ENCODE assay signal across 9 mouse cellular contexts in genomic region chr4:95277989-95278713, GRCm38 (mm10).
DNase-seq lines count a peak whose midpoint lies in the region; ATAC-seq and TF ChIP-seq lines count a peak whose summit lies in the region.
"Had no signal": no experiment of that assay in that cellular context is flagged by ENCODE, and none has a peak within 500 bp of the region (broad histone marks: within the 10 kb centered on the region; RNA-seq: fewer than 3 reads in every experiment).

No protein-coding gene starts in this region.

- no peak; the same call in 1 of the 2 replicates for ATAC-seq in hindbrain, embryonic 16.5 days
- ATAC-seq in inflammation-experienced regulatory T-cells, adult 6 months = peak; percentile 95

- no peaks in the 10 kb centered on the region for H3K27me3 ChIP-seq in hindbrain, embryonic 10.5 days (ENCODE audit: insufficient read depth, poor library complexity, severe bottlenecking)
- H3K27me3 ChIP-seq in hindbrain, embryonic 16.5 days (replicated peaks; ENCODE audit: control insufficient read depth, insufficient read depth, low read length) = no peaks in the 10 kb centered on the region
- H3K27me3 ChIP-seq in E14TG2a.4 (ENCODE audit: insufficient read depth, low read length) = peaks cover 10% of the 10 kb centered on the region; the same call in 1 of the 2 replicates

- no peaks in the 10 kb centered on the region for H3K36me3 ChIP-seq in hindbrain, embryonic 10.5 days
- no peaks in the 10 kb centered on the region for H3K36me3 ChIP-seq in hindbrain, embryonic 16.5 days (ENCODE audit: control insufficient read depth, insufficient read depth, low read length)
- no peaks in the 10 kb centered on the region for H3K36me3 ChIP-seq in E14TG2a.4 (ENCODE audit: insufficient read depth, low read length)

- H3K4me2 ChIP-seq in hindbrain, embryonic 16.5 days (ENCODE audit: low read length) = no peak overlapping the region

- TF ChIP-seq CTCF in E14TG2a.4 (conservative IDR thresholded peaks at IDR 0.05; ENCODE audit: low read length) = no peak

- H3K27ac ChIP-seq in hindbrain, embryonic 10.5 days = peak overlapping the region; percentile 29; the same call in 1 of the 2 replicates
- H3K27ac ChIP-seq in hindbrain, embryonic 16.5 days (ENCODE audit: low read depth, low read length) = no peak overlapping the region

- no peak for DNase-seq in hindbrain, embryonic 10.5 days (ENCODE audit: low spot score)
- DNase-seq in naive thymus-derived CD4-positive, alpha-beta T cell, adult 2 months (ENCODE audit: low read depth) = peak; percentile 22
- no peak for DNase-seq in layer of hippocampus, postnatal 10 days (ENCODE audit: low spot score in 2 of 2)
- DNase-seq in cerebellum, postnatal 4 days (ENCODE audit: low spot score in 2 of 2) = no peak
- DNase-seq in heart, postnatal 4 days = no peak
- DNase-seq: layer of hippocampus, postnatal 36 days had no signal

- H3K4me1 ChIP-seq in hindbrain, embryonic 10.5 days (replicated peaks) = 0 out of 2 replicates have a peak, but pooled peaks cover 11% of the 10 kb centered on the region
- no peaks in the 10 kb centered on the region for H3K4me1 ChIP-seq in hindbrain, embryonic 16.5 days (ENCODE audit: control insufficient read depth, insufficient read depth, low read depth, low read length)
- peaks cover 14% of the 10 kb centered on the region for H3K4me1 ChIP-seq in E14TG2a.4 (replicated peaks; ENCODE audit: low read depth, low read length)

- H3K9ac ChIP-seq in hindbrain, embryonic 16.5 days (ENCODE audit: low read depth, low read length) = no peak overlapping the region

- H3K9me3 ChIP-seq in hindbrain, embryonic 10.5 days = no peaks in the 10 kb centered on the region
- H3K9me3 ChIP-seq in hindbrain, embryonic 16.5 days (ENCODE audit: control insufficient read depth, low read length) = no peaks in the 10 kb centered on the region
- H3K9me3 ChIP-seq in E14TG2a.4 (ENCODE audit: low read length) = no peaks in the 10 kb centered on the region

- WGBS in hindbrain, embryonic 10.5 days = 53% methylated on average over 11 of the region's 11 CpGs
- WGBS in hindbrain, embryonic 16.5 days = 46% methylated on average over 10 of the region's 11 CpGs

- no peak overlapping the region for H3K4me3 ChIP-seq in hindbrain, embryonic 10.5 days
- no peak overlapping the region for H3K4me3 ChIP-seq in hindbrain, embryonic 16.5 days (ENCODE audit: low read length)
- 0 out of 2 replicates have a peak overlapping the region, but pooled peaks have one; percentile 20 for H3K4me3 ChIP-seq in E14TG2a.4 (replicated peaks; ENCODE audit: low read length)
